Mouse (Mus musculus) embryonic facial prominence, embryonic 11.5 days (tissue): ENCODE results near the gene Foxl1. TPM values are rescaled to one million over a fixed set of nuclear protein-coding genes. Genes with fewer than 3 reads are reported as not detected.

ENCODE experiments used
- ATAC-seq: fragments of 200-750 bp; cut with Nextera tagmentation; replicated peaks from 2 replicates; pipeline ENCODE4 v1.8.0; 2017; ENCODE audit warnings: low read depth; ENCODE audit not compliant: insufficient number of reproducible peaks, low FRiP score, low TSS enrichment
- DNase-seq: peaks from one replicate; pipeline ENCODE4 v3.0.0-alpha.2; 2015; ENCODE audit warnings: low spot score
- H3K27ac ChIP-seq: fragments of 300-500 bp; sonication (generic); replicated peaks from 2 replicates; pipeline ENCODE4 v1.5.1; 2014; ENCODE audit warnings: mild to moderate bottlenecking, low read depth, low read length, control low read depth
- H3K27me3 ChIP-seq: fragments of 300-500 bp; sonication (generic); 2 replicates; pipeline ENCODE4 v1.6.1; 2014; ENCODE audit warnings: mild to moderate bottlenecking, low read length, moderate library complexity, mixed read lengths; ENCODE audit not compliant: control insufficient read depth, insufficient read depth
- H3K36me3 ChIP-seq: fragments of 300-500 bp; sonication (generic); replicated peaks from 2 replicates; pipeline ENCODE4 v1.6.1; 2014; ENCODE audit warnings: low read depth, mild to moderate bottlenecking, low read length, moderate library complexity, mixed read lengths; ENCODE audit not compliant: control insufficient read depth, insufficient read depth
- H3K4me1 ChIP-seq: fragments of 300-500 bp; sonication (generic); 2 replicates; pipeline ENCODE4 v1.6.1; 2014; ENCODE audit warnings: low read length, mixed read lengths; ENCODE audit not compliant: control insufficient read depth, insufficient read depth
- H3K4me2 ChIP-seq: fragments of 300-500 bp; sonication (generic); 2 replicates; pipeline ENCODE4 v1.6.1; 2014; ENCODE audit warnings: low read depth, mild to moderate bottlenecking, control low read depth, low read length, moderate library complexity
- H3K4me3 ChIP-seq: fragments of 300-500 bp; sonication (generic); 2 replicates; pipeline ENCODE4 v1.5.1; 2014; ENCODE audit warnings: low read depth, low read length, control low read depth
- H3K9ac ChIP-seq: fragments of 300-500 bp; sonication (generic); replicated peaks from 2 replicates; pipeline ENCODE4 v1.6.1; 2014; ENCODE audit warnings: mild to moderate bottlenecking, control low read depth, low read length
- H3K9me3 ChIP-seq: fragments of 300-500 bp; sonication (generic); replicated peaks from 2 replicates; pipeline ENCODE4 v1.6.1; 2016; ENCODE audit warnings: mild to moderate bottlenecking, low read length, inconsistent platforms, mixed read lengths; ENCODE audit not compliant: control insufficient read depth
- WGBS: fragments of 180-500 bp; shearing (Covaris S2); extraction: QIAGEN DNeasy Blood & Tissue Kit; methylation state at CpG from one replicate; pipeline ENCODE4 v1.1.7; 2014; 5-methylcytosine and 5-hydroxymethylcytosine counted together
- polyA plus RNA-seq: library from polyadenylated mRNA; unstranded; fragments of >200 nt; fragmentation: Nextera tagmentation; extraction: Ambion mirVana; gene quantifications from 2 replicates; pipeline ENCODE4 v1.2.1, GENCODE M21; 2014

Foxl1 gene
- polyA plus RNA-seq, 1 experiment from 2014 or later, result 4.4 TPM

DNA sequence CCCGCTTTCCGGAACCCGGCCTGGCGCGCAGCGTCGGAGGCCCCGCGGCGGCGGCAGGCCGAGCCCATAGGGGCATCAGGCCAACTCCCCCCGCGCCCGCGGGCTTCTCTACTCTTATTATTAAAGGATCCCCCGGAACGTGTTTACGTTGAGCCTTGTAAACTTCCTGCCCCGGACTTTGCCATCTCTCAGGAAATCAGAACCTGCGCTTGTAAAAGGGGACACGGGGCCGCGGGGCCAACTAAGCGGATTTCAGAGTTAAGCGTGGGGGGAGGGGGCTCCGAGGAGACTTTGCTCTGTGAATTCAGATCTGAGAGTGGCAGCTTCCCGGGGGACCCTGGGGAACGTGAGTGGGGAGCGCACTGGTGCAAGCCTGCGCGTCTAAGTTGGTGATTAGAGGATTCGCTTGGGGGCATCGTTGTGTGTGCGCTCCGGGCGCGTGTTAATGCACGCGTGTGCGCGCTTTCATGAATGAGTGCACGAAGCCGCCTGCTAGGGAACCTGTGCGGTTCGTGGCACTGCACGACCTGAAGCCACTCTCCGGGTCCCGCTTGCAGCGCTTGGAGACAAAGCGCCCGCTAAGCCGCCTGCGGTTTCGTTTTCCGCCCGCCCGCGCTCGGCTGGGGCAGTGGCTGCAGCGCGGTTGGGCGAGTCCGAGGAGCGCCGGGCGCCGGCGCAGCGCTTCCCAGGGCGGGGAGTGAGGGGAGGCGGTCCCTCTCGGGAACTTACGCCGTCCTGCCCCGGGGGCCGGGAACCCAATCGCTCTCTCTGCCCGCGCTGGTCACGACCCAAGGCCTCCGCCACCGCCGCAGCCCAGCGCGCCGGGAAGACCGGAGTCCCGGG, 44.4 kb upstream of the Foxl1 start:
- Histone ChIP-seq H3K4me2 (peak overlapping the region; percentile 97), H3K4me1 (peaks cover 9% of the 10 kb centered on the region), H3K27ac (peak overlapping the region; percentile 66), H3K4me3 (peak overlapping the region; percentile 58), H3K27me3 (peaks cover 86% of the 10 kb centered on the region), H3K36me3 (no peaks in the 10 kb centered on the region), H3K9ac (peak overlapping the region; percentile 65), H3K9me3 (no peaks in the 10 kb centered on the region)
- under 1% methylated on average over 87 of the region's 89 CpGs for WGBS
- ATAC-seq (peak; percentile 45; the same call in 1 of the 2 replicates), DNase-seq (peak; percentile 81)

- H3K9ac ChIP-seq, result peak overlapping the region; percentile 65
- ATAC-seq, result no peak
- WGBS, result 1% methylated on average over 14 of the region's 27 CpGs
Measured at GRCm38 (mm10) chr8:121083936-121084209, 43.9 kb upstream of the Foxl1 start.

DNA sequence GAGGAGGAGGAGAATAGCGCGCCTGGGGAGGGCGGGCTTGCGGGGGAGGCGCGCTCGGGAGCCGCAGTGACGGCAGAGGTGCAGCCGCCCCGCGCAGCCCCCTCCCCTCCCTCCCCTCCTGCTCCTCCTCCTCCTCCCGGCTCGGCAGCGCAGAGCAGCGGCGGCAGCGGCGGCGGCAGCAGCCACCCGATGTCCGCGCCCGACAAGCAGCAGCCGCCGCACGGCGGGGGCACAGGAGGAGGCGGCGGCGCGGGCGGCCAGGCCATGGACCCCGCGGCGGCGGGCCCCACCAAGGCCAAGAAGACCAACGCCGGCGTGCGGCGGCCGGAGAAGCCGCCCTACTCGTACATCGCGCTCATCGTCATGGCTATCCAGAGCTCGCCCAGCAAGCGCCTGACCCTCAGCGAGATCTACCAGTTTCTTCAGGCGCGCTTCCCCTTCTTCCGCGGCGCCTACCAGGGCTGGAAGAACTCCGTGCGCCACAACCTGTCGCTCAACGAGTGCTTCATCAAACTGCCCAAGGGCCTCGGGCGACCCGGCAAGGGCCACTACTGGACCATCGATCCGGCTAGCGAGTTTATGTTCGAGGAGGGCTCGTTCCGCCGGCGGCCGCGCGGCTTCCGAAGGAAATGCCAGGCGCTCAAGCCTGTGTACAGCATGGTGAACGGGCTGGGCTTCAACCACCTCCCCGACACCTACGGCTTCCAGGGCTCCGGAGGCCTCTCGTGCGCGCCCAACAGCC, 43.4 kb upstream of the Foxl1 start, which contains the start of gene Foxf1:
TSS of gene Foxf1 (plus strand) at position 177 of the 742 bp plus-strand sequence.
- peak within 1 kb of the TSS; percentile 66 for H3K27ac ChIP-seq
- no peaks in the 10 kb centered on the region for H3K9me3 ChIP-seq
- peak within 1 kb of the TSS; percentile 97 for H3K4me2 ChIP-seq
- peak within 1 kb of the TSS; percentile 58 for H3K4me3 ChIP-seq
- DNase-seq (peak; percentile 71), ATAC-seq (0 out of 2 replicates have a peak, but pooled peaks have one; percentile 32)
- peak within 1 kb of the TSS; percentile 65 for H3K9ac ChIP-seq
- no peaks in the 10 kb centered on the region for H3K36me3 ChIP-seq
- peaks cover 13% of the 10 kb centered on the region for H3K4me1 ChIP-seq
- H3K27me3 ChIP-seq, result peaks cover 85% of the 10 kb centered on the region
- WGBS, result 0% methylated on average over 57 of the region's 83 CpGs

More at GRCm38 (mm10) chr8:121083936-121084209, 43.9 kb upstream of the Foxl1 start:
- Histone ChIP-seq H3K4me1 (peaks cover 9% of the 10 kb centered on the region), H3K27ac (peak overlapping the region; percentile 66), H3K27me3 (peaks cover 85% of the 10 kb centered on the region), H3K9me3 (no peaks in the 10 kb centered on the region), H3K4me2 (peak overlapping the region; percentile 97), H3K4me3 (peak overlapping the region; percentile 58), H3K36me3 (no peaks in the 10 kb centered on the region)
- no peak for DNase-seq

DNA sequence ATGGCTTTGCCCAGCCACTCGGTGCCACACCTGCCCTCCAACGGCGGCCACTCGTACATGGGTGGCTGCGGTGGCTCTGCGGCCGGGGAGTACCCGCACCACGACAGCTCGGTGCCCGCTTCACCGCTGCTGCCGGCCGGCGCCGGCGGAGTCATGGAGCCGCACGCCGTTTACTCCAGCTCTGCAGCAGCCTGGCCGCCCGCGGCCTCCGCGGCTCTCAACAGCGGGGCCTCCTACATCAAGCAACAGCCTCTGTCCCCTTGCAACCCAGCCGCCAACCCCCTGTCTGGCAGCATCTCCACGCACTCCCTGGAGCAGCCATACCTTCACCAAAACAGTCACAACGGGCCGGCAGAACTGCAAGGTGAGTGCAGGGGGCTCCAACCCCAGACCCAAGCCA, 42.7 kb upstream of the Foxl1 start:
- Histone ChIP-seq H3K4me1 (peaks cover 17% of the 10 kb centered on the region), H3K36me3 (no peaks in the 10 kb centered on the region), H3K9me3 (no peaks in the 10 kb centered on the region), H3K4me3 (peak overlapping the region; percentile 58), H3K27ac (no peak overlapping the region), H3K4me2 (peak overlapping the region; percentile 97), H3K9ac (peak overlapping the region; percentile 65), H3K27me3 (peaks cover 85% of the 10 kb centered on the region)
- DNase-seq (peak; percentile 28), ATAC-seq (no peak)
- WGBS, result 1% methylated on average over 30 of the region's 30 CpGs

- ATAC-seq, result no peak
- no peak overlapping the region for H3K27ac ChIP-seq
- peak overlapping the region; percentile 58 for H3K4me3 ChIP-seq
- peaks cover 86% of the 10 kb centered on the region for H3K27me3 ChIP-seq
- DNase-seq, result no peak
- WGBS, result 21% methylated on average over 3 of the region's 3 CpGs
- H3K36me3 ChIP-seq, result no peaks in the 10 kb centered on the region
- H3K4me1 ChIP-seq, result peaks cover 16% of the 10 kb centered on the region
- H3K9me3 ChIP-seq, result no peaks in the 10 kb centered on the region
- H3K9ac ChIP-seq, result peak overlapping the region; percentile 65
- H3K4me2 ChIP-seq, result peak overlapping the region; percentile 40
Measured at GRCm38 (mm10) chr8:121085561-121085960, 42.2 kb upstream of the Foxl1 start.

GRCm38 (mm10) chr8:121086004-121086900, 41.5 kb upstream of the Foxl1 start:
- Histone ChIP-seq H3K4me3 (peak overlapping the region; percentile 58), H3K27me3 (peaks cover 86% of the 10 kb centered on the region), H3K9me3 (no peaks in the 10 kb centered on the region), H3K4me1 (peaks cover 12% of the 10 kb centered on the region), H3K36me3 (no peaks in the 10 kb centered on the region), H3K4me2 (peak overlapping the region; percentile 40), H3K27ac (no peak overlapping the region), H3K9ac (peak overlapping the region; percentile 65)
- WGBS, result 13% methylated on average over 19 of the region's 19 CpGs
- DNase-seq, result peak; percentile 4
- no peak for ATAC-seq

GRCm38 (mm10) chr8:121088281-121088680, 39.5 kb upstream of the Foxl1 start:
- Histone ChIP-seq H3K36me3 (no peaks in the 10 kb centered on the region), H3K4me2 (peak overlapping the region; percentile 27; the same call in 1 of the 2 replicates), H3K9ac (peak overlapping the region; percentile 48; the same call in 1 of the 2 replicates), H3K27me3 (peaks cover 80% of the 10 kb centered on the region), H3K4me1 (peaks cover 8% of the 10 kb centered on the region), H3K27ac (0 out of 2 replicates have a peak overlapping the region, but pooled peaks have one; percentile 14), H3K4me3 (peak overlapping the region; percentile 22), H3K9me3 (no peaks in the 10 kb centered on the region)
- 5% methylated on average over 8 of the region's 8 CpGs for WGBS
- no peak for ATAC-seq
- peak; percentile 26 for DNase-seq
